Comparison of ENCODE assay signal across 9 mouse cellular contexts in genomic region chr13:37946734-37947133, GRCm38 (mm10). TPM values are rescaled to one million over a fixed set of nuclear protein-coding genes. Genes with fewer than 3 reads are reported as not detected.
DNase-seq lines count a peak whose midpoint lies in the region; ATAC-seq and TF ChIP-seq lines count a peak whose summit lies in the region.
"Had no signal": no experiment of that assay in that cellular context is flagged by ENCODE, and none has a peak within 500 bp of the region (broad histone marks: within the 10 kb centered on the region; RNA-seq: fewer than 3 reads in every experiment).

No protein-coding gene starts in this region.

- DNase-seq in testis, postnatal 14 days (ENCODE audit: low spot score) = no peak
- peak; percentile 89 for DNase-seq in embryonic facial prominence, embryonic 11.5 days (ENCODE audit: low spot score)
- peak; percentile 90 for DNase-seq in heart, embryonic 10.5 days (ENCODE audit: low spot score)
- peak; percentile 88 for DNase-seq in liver
- peak; percentile 73 for DNase-seq in naive thymus-derived CD4-positive, alpha-beta T cell, adult 2 months (ENCODE audit: low read depth)
- DNase-seq in spleen, postnatal 14 days (ENCODE audit: low spot score in 2 of 2) = peak; percentile 62 to 81

- H3K36me3 ChIP-seq in testis, adult 2 months (ENCODE audit: control insufficient read depth, insufficient read depth, low read length) = no peaks in the 10 kb centered on the region; the same call in 1 of the 2 replicates
- no peaks in the 10 kb centered on the region for H3K36me3 ChIP-seq in embryonic facial prominence, embryonic 11.5 days (replicated peaks; ENCODE audit: control insufficient read depth, insufficient read depth, low read depth, low read length)
- peaks cover 52% of the 10 kb centered on the region for H3K36me3 ChIP-seq in heart, embryonic 10.5 days
- H3K36me3 ChIP-seq in kidney, embryonic 16.5 days (ENCODE audit: insufficient read depth, low read length) = peaks cover 40% of the 10 kb centered on the region

- peak; percentile 73 for TF ChIP-seq CTCF in testis, adult 2 months (IDR thresholded peaks at IDR 0.05; ENCODE audit: control insufficient read depth, insufficient read depth, insufficient replicate concordance, low read depth, low read length)

- WGBS in embryonic facial prominence, embryonic 11.5 days = 17% methylated on average over 6 of the region's 6 CpGs
- 24% methylated on average over 6 of the region's 6 CpGs for WGBS in heart, embryonic 10.5 days
- 13% methylated on average over 6 of the region's 6 CpGs for WGBS in kidney, embryonic 16.5 days

- no peak overlapping the region for H3K27ac ChIP-seq in testis, adult 2 months (ENCODE audit: control insufficient read depth, insufficient read depth, low read depth, low read length)
- no peak overlapping the region for H3K27ac ChIP-seq in embryonic facial prominence, embryonic 11.5 days (replicated peaks; ENCODE audit: low read depth, low read length)
- H3K27ac ChIP-seq in heart, embryonic 10.5 days = 0 out of 2 replicates have a peak overlapping the region, but pooled peaks have one; percentile 8
- no peak overlapping the region for H3K27ac ChIP-seq in kidney, embryonic 16.5 days (ENCODE audit: low read length)

- H3K9me3 ChIP-seq in embryonic facial prominence, embryonic 11.5 days (replicated peaks; ENCODE audit: control insufficient read depth, low read length) = no peaks in the 10 kb centered on the region
- H3K9me3 ChIP-seq in heart, embryonic 10.5 days = no peaks in the 10 kb centered on the region
- no peaks in the 10 kb centered on the region for H3K9me3 ChIP-seq in kidney, embryonic 16.5 days (ENCODE audit: low read length)

- H3K9ac ChIP-seq in embryonic facial prominence, embryonic 11.5 days (replicated peaks; ENCODE audit: low read length) = no peak overlapping the region
- H3K9ac ChIP-seq in kidney, embryonic 16.5 days (replicated peaks; ENCODE audit: low read length) = no peak overlapping the region

- no peak overlapping the region for H3K4me2 ChIP-seq in embryonic facial prominence, embryonic 11.5 days (ENCODE audit: low read depth, low read length)
- H3K4me2 ChIP-seq in kidney, embryonic 16.5 days (replicated peaks; ENCODE audit: low read depth, low read length) = no peak overlapping the region

- H3K4me3 ChIP-seq in testis, adult 2 months (ENCODE audit: control insufficient read depth, low read depth, low read length) = no peak overlapping the region
- no peak overlapping the region for H3K4me3 ChIP-seq in embryonic facial prominence, embryonic 11.5 days (ENCODE audit: low read depth, low read length)
- no peak overlapping the region for H3K4me3 ChIP-seq in heart, embryonic 10.5 days
- no peak overlapping the region for H3K4me3 ChIP-seq in kidney, embryonic 16.5 days (ENCODE audit: low read length)

- H3K4me1 ChIP-seq in testis, adult 2 months (ENCODE audit: control insufficient read depth, insufficient read depth, low read length) = no peaks in the 10 kb centered on the region
- no peaks in the 10 kb centered on the region for H3K4me1 ChIP-seq in embryonic facial prominence, embryonic 11.5 days (ENCODE audit: control insufficient read depth, insufficient read depth, low read length)
- peaks cover 18% of the 10 kb centered on the region for H3K4me1 ChIP-seq in heart, embryonic 10.5 days
- peaks cover 24% of the 10 kb centered on the region for H3K4me1 ChIP-seq in kidney, embryonic 16.5 days (ENCODE audit: insufficient read depth, low read length)

- no peaks in the 10 kb centered on the region for H3K27me3 ChIP-seq in testis, adult 2 months (ENCODE audit: control insufficient read depth, insufficient read depth, low read length)
- no peaks in the 10 kb centered on the region for H3K27me3 ChIP-seq in embryonic facial prominence, embryonic 11.5 days (ENCODE audit: control insufficient read depth, insufficient read depth, low read length)
- H3K27me3 ChIP-seq in heart, embryonic 10.5 days (ENCODE audit: insufficient read depth, poor library complexity, severe bottlenecking) = no peaks in the 10 kb centered on the region
- no peaks in the 10 kb centered on the region for H3K27me3 ChIP-seq in kidney, embryonic 16.5 days (ENCODE audit: insufficient read depth, low read length)
- H3K27me3 ChIP-seq: Patski had no signal

- ATAC-seq in embryonic facial prominence, embryonic 11.5 days (replicated peaks; ENCODE audit: insufficient number of reproducible peaks, low FRiP score, low TSS enrichment, low read depth) = no peak
- ATAC-seq in kidney, embryonic 16.5 days (ENCODE audit: low FRiP score, low TSS enrichment) = peak; percentile 29; the same call in 1 of the 2 replicates
- ATAC-seq: Patski had no signal

- no peak for TF ChIP-seq POLR2A in testis, adult 2 months (IDR thresholded peaks at IDR 0.05; ENCODE audit: control insufficient read depth, low read depth, low read length)

RNA-seq across cellular contexts. Expression of gene Ssr1, which starts 47.3 kb away (rescaled TPM):
- polyA plus RNA-seq in testis, adult 2 months (2012; rRNA removed) = 13.2 and 17.7 TPM in 2 replicates
- 128 and 137 TPM in 2 replicates for polyA plus RNA-seq in embryonic facial prominence, embryonic 11.5 days (2014; fragmentation: Nextera tagmentation; extraction: Ambion mirVana)
- 114 TPM in 2 replicates for polyA plus RNA-seq in heart, embryonic 10.5 days (2016; fragmentation: Nextera tagmentation; extraction: Ambion mirVana)
- 130 and 138 TPM in 2 replicates for polyA plus RNA-seq in kidney, embryonic 16.5 days (2015; fragmentation: Nextera tagmentation; extraction: Ambion mirVana)
